Mouse (Mus musculus) thymus, adult 2 months (tissue): ENCODE data around the gene Cep57l1.

ENCODE experiments used
- CTCF ChIP-seq: fragments of 200-500 bp; IDR thresholded peaks from 2 replicates; pipeline ENCODE4 v1.5.1; 2012; ENCODE audit warnings: mild to moderate bottlenecking, control low read depth, low read length, moderate library complexity, borderline replicate concordance; ENCODE audit not compliant: control insufficient read depth, poor library complexity, insufficient read depth; ENCODE audit errors: extremely low read depth
- POLR2A ChIP-seq: fragments of 200-500 bp; IDR thresholded peaks from 2 replicates; pipeline ENCODE4 v1.6.1; 2012; ENCODE audit warnings: mild to moderate bottlenecking, low read length, control low read depth, moderate library complexity; ENCODE audit not compliant: control insufficient read depth, poor library complexity, insufficient read depth; ENCODE audit errors: extremely low read depth

DNA sequence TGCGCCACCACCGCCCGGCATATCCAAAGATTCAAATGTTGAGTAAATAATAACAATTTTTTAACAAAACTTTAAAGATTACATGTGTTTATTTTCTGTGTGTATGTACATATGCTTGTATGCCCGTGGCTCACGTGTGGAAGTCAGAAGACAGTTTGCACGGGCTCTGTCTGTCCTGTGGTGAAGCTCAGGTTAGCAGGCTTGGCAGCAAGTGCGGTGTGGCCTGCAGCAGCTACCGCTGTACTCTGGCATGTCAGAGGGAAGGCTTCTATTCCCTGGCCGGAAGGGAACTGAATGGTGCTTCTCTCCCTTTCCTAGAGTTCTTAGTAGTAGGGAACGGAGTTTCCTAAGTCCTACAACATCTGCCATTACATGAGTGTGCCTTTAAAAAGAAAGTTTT lies 15.4 kb upstream of the Cep57l1 start:
- TF ChIP-seq CTCF (no peak), POLR2A (no peak)
